In genomic region chr2:32154334-32154997, GRCm38 (mm10) we compare ENCODE assay signal across 9 mouse cellular contexts. TPM values are rescaled to one million over a fixed set of nuclear protein-coding genes. Genes with fewer than 3 reads are reported as not detected.
DNase-seq lines count a peak whose midpoint lies in the region; ATAC-seq and TF ChIP-seq lines count a peak whose summit lies in the region.
"Had no signal": no experiment of that assay in that cellular context is flagged by ENCODE, and none has a peak within 500 bp of the region (broad histone marks: within the 10 kb centered on the region; RNA-seq: fewer than 3 reads in every experiment).

No protein-coding gene starts in this region.

- no peak for DNase-seq in limb, embryonic 14.5 days (ENCODE audit: low spot score)
- no peak for DNase-seq in right cerebral cortex, postnatal 36 days (ENCODE audit: low spot score in 2 of 2)
- no peak for DNase-seq in testis, postnatal 14 days (ENCODE audit: low spot score)
- DNase-seq in gastrocnemius, postnatal 25 days, result no peak
- DNase-seq: layer of hippocampus, adult 9-11 months had no signal

- H3K9me3 ChIP-seq in megakaryocyte, embryonic 14.5 days, result no peaks in the 10 kb centered on the region
- no peaks in the 10 kb centered on the region for H3K9me3 ChIP-seq in forebrain, embryonic 13.5 days (replicated peaks)
- H3K9me3 ChIP-seq in limb, embryonic 14.5 days (ENCODE audit: control insufficient read depth, low read length), result no peaks in the 10 kb centered on the region

- no peak for TF ChIP-seq CTCF in olfactory bulb, adult 2 months (IDR thresholded peaks at IDR 0.05; ENCODE audit: insufficient read depth, low read depth, low read length)

- H3K27me3 ChIP-seq in megakaryocyte, embryonic 14.5 days (replicated peaks), result no peaks in the 10 kb centered on the region
- no peaks in the 10 kb centered on the region for H3K27me3 ChIP-seq in forebrain, embryonic 13.5 days
- no peaks in the 10 kb centered on the region for H3K27me3 ChIP-seq in limb, embryonic 14.5 days (ENCODE audit: control insufficient read depth, insufficient read depth, low read length)

- H3K27ac ChIP-seq in forebrain, embryonic 13.5 days, result peak overlapping the region; percentile 60
- no peak overlapping the region for H3K27ac ChIP-seq in limb, embryonic 14.5 days (replicated peaks; ENCODE audit: low read depth, low read length)
- no peak overlapping the region for H3K27ac ChIP-seq in olfactory bulb, adult 2 months (ENCODE audit: insufficient read depth, low read depth, low read length)

- WGBS in forebrain, embryonic 13.5 days, result 27% methylated on average over 9 of the region's 9 CpGs
- WGBS in limb, embryonic 14.5 days, result 32% methylated on average over 9 of the region's 9 CpGs
- 23% methylated on average over 9 of the region's 9 CpGs for WGBS in olfactory bulb, adult 2 months

- no peak for TF ChIP-seq POLR2A in limb, embryonic 14.5 days (IDR thresholded peaks at IDR 0.05; ENCODE audit: borderline replicate concordance, extremely low read depth, insufficient read depth, insufficient read length)
- TF ChIP-seq POLR2A in olfactory bulb, adult 2 months (IDR thresholded peaks at IDR 0.05; ENCODE audit: insufficient read depth, low read depth, low read length), result no peak

- peak overlapping the region; percentile 97 for H3K4me3 ChIP-seq in megakaryocyte, embryonic 14.5 days (replicated peaks)
- peak overlapping the region; percentile 89 for H3K4me3 ChIP-seq in forebrain, embryonic 13.5 days
- peak overlapping the region; percentile 79 for H3K4me3 ChIP-seq in limb, embryonic 14.5 days (replicated peaks; ENCODE audit: low read length)
- peak overlapping the region; percentile 4 for H3K4me3 ChIP-seq in olfactory bulb, adult 2 months (ENCODE audit: insufficient read depth, low read depth, low read length)

- ATAC-seq in megakaryocyte, adult 5-6 weeks (ENCODE audit: poor library complexity, severe bottlenecking), result no peak
- ATAC-seq in forebrain, embryonic 13.5 days, result no peak
- ATAC-seq in limb, embryonic 14.5 days (ENCODE audit: low FRiP score, low read depth), result no peak

- peaks cover 30% of the 10 kb centered on the region for H3K36me3 ChIP-seq in megakaryocyte, embryonic 14.5 days (replicated peaks; ENCODE audit: low read length)
- H3K36me3 ChIP-seq in forebrain, embryonic 13.5 days (ENCODE audit: poor library complexity, severe bottlenecking), result 0 out of 2 replicates have a peak, but pooled peaks cover 2% of the 10 kb centered on the region
- H3K36me3 ChIP-seq in limb, embryonic 14.5 days (ENCODE audit: control insufficient read depth, insufficient read depth, low read length), result no peaks in the 10 kb centered on the region

- H3K9ac ChIP-seq in forebrain, embryonic 13.5 days, result peak overlapping the region; percentile 100
- H3K9ac ChIP-seq in limb, embryonic 14.5 days (ENCODE audit: low read depth, low read length, severe bottlenecking), result peak overlapping the region; percentile 99; the same call in 1 of the 2 replicates

- peak overlapping the region; percentile 97 for H3K4me2 ChIP-seq in forebrain, embryonic 13.5 days
- peak overlapping the region; percentile 96 for H3K4me2 ChIP-seq in limb, embryonic 14.5 days (replicated peaks; ENCODE audit: low read depth, low read length, severe bottlenecking)

- H3K4me1 ChIP-seq in megakaryocyte, embryonic 14.5 days, result peaks cover 86% of the 10 kb centered on the region
- H3K4me1 ChIP-seq in forebrain, embryonic 13.5 days, result peaks cover 79% of the 10 kb centered on the region
- H3K4me1 ChIP-seq in limb, embryonic 14.5 days (ENCODE audit: control insufficient read depth, insufficient read depth, low read length), result peaks cover 65% of the 10 kb centered on the region
- peaks cover 53% of the 10 kb centered on the region for H3K4me1 ChIP-seq in olfactory bulb, adult 2 months (ENCODE audit: control insufficient read depth, insufficient read depth, low read length)

RNA-seq across cellular contexts. Expression of gene Prrc2b, which starts 3.6 kb away (rescaled TPM):
- polyA plus RNA-seq in megakaryocyte, embryonic 14.5 days (2012; ENCODE audit: insufficient read depth, low replicate concordance), result 20.7 and 115 TPM in 2 replicates
- 26.9 and 27.2 TPM in 2 replicates for total RNA-seq in megakaryocyte, adult 5-6 weeks (2015)
- 11.5 and 13.9 TPM in 2 replicates for total RNA-seq in megakaryocyte, adult 5-6 weeks (2017)
- polyA plus RNA-seq in forebrain, embryonic 13.5 days (2015; fragmentation: Nextera tagmentation; extraction: Ambion mirVana), result 53.0 and 57.4 TPM in 2 replicates
- 74.6 and 92.4 TPM in 2 replicates for polyA plus RNA-seq in limb, embryonic 14.5 days (2012; rRNA removed)
- polyA plus RNA-seq in limb, embryonic 14.5 days (2014; fragmentation: Nextera tagmentation; extraction: Ambion mirVana), result 78.2 and 78.3 TPM in 2 replicates
- 70.7 and 86.2 TPM in 2 replicates for polyA plus RNA-seq in olfactory bulb, adult 2 months (2012; ENCODE audit: insufficient read depth, insufficient read length, low replicate concordance, missing spikeins)
- 10 to 100 TPM; 67.0 to 69.6 TPM for total RNA-seq in gastrocnemius, postnatal 25 days (2021)

RNA-seq across cellular contexts. Expression of gene Plpp7, which starts 59.1 kb away (rescaled TPM):
- polyA plus RNA-seq in megakaryocyte, embryonic 14.5 days (2012; ENCODE audit: insufficient read depth, low replicate concordance), result 3.3 and 17.4 TPM in 2 replicates
- 0.14 and 0.33 TPM in 2 replicates for total RNA-seq in megakaryocyte, adult 5-6 weeks (2015)
- 0.24 and 1.2 TPM in 2 replicates for total RNA-seq in megakaryocyte, adult 5-6 weeks (2017)
- 10.3 and 11.9 TPM in 2 replicates for polyA plus RNA-seq in forebrain, embryonic 13.5 days (2015; fragmentation: Nextera tagmentation; extraction: Ambion mirVana)
- 11.7 and 15.1 TPM in 2 replicates for polyA plus RNA-seq in limb, embryonic 14.5 days (2012; rRNA removed)
- polyA plus RNA-seq in limb, embryonic 14.5 days (2014; fragmentation: Nextera tagmentation; extraction: Ambion mirVana), result 8.9 and 10.0 TPM in 2 replicates
- polyA plus RNA-seq in olfactory bulb, adult 2 months (2012; ENCODE audit: insufficient read depth, insufficient read length, low replicate concordance, missing spikeins), result not detected in 2 replicates
- 10 to 100 TPM; 90.9 to 97.0 TPM for total RNA-seq in gastrocnemius, postnatal 25 days (2021)

Comparison
In these comparisons a context has a peak if more than half of its experiments do, and no peak if none do; other contexts are left out.
1. H3K4me3 ChIP-seq: peak in every context shown above with its lines; median percentile 97 in megakaryocyte, embryonic 14.5 days; 89 in forebrain, embryonic 13.5 days; 79 in limb, embryonic 14.5 days; 4 in olfactory bulb, adult 2 months.